Mouse (Mus musculus) gonadal fat pad, adult 2 months (tissue): ENCODE results near the gene Mettl25. TPM values are rescaled to one million over a fixed set of nuclear protein-coding genes. Genes with fewer than 3 reads are reported as not detected.

Source experiments
- DNase-seq: peaks from one replicate; pipeline ENCODE4 v3.0.0-alpha.2; 2012; ENCODE audit warnings: low read depth
- polyA plus RNA-seq: library from polyadenylated mRNA; depleted of rRNA; stranded (reverse); fragments of >200 nt; gene quantifications from 2 replicates; pipeline ENCODE4 v1.2.3, GENCODE M21; 2012; rRNA removed

The Mettl25 gene
- polyA plus RNA-seq, 1 experiment = 3.7 TPM

GRCm38 (mm10) chr10:105753831-105754605 is 87.2 kb downstream of the Mettl25 start:
- DNase-seq = no peak

GRCm38 (mm10) chr10:105746019-105746418 is 95.2 kb downstream of the Mettl25 start:
- no peak for DNase-seq

GRCm38 (mm10) chr10:105741736-105742135 is 99.4 kb downstream of the Mettl25 start:
- no peak for DNase-seq

GRCm38 (mm10) chr10:105738942-105739341 is 102.2 kb downstream of the Mettl25 start:
- no peak for DNase-seq

- DNase-seq = no peak
Measured at GRCm38 (mm10) chr10:105727798-105728197, 113.4 kb downstream of the Mettl25 start.

- DNase-seq = no peak
Measured at GRCm38 (mm10) chr10:105727353-105727752, 113.8 kb downstream of the Mettl25 start.

- no peak for DNase-seq
Measured at GRCm38 (mm10) chr10:105714844-105715243, 126.3 kb downstream of the Mettl25 start.

GRCm38 (mm10) chr10:105714366-105714765 is 126.8 kb downstream of the Mettl25 start:
- no peak for DNase-seq

- no peak for DNase-seq
Measured at GRCm38 (mm10) chr10:105713222-105713621, 128.0 kb downstream of the Mettl25 start.

Other genes starting within 250 kb of the Mettl25 start
- 6.0 and 6.3 TPM in 2 replicates for gene Ccdc59, start 313 bp downstream of the Mettl25 start, polyA plus RNA-seq